Mouse (Mus musculus) brain, embryonic 14.5 days (tissue): ENCODE data around the gene Pid1. TPM values are rescaled to one million over a fixed set of nuclear protein-coding genes. Genes with fewer than 3 reads are reported as not detected.
"Not testable (repeated sequence)": the region's sequence is repeated elsewhere in the genome, so short reads cannot be mapped to it uniquely, and the experiment has no call there.

Experiments
- DNase-seq: peaks from one replicate; pipeline ENCODE4 v3.0.0-alpha.2; 2011; ENCODE audit warnings: low read depth
- CTCF ChIP-seq: fragments of 200-500 bp; IDR thresholded peaks from 2 replicates; pipeline ENCODE4 v1.5.1; 2012; ENCODE audit warnings: inconsistent platforms, mild to moderate bottlenecking, moderate library complexity, borderline replicate concordance; ENCODE audit not compliant: insufficient read depth, insufficient read length; ENCODE audit errors: extremely low read depth
- POLR2A ChIP-seq: fragments of 200-500 bp; IDR thresholded peaks from 2 replicates; pipeline ENCODE4 v1.6.1; 2012; ENCODE audit warnings: mild to moderate bottlenecking, inconsistent platforms, borderline replicate concordance; ENCODE audit not compliant: poor library complexity, insufficient read depth, insufficient read length, severe bottlenecking; ENCODE audit errors: extremely low read depth
- polyA plus RNA-seq: library from polyadenylated mRNA; depleted of rRNA; stranded (reverse); fragments of >200 nt; gene quantifications from 2 replicates; pipeline ENCODE4 v1.2.3, GENCODE M21; 2012

Gene Pid1
- polyA plus RNA-seq, 1 experiment = 49.9 TPM

DNA sequence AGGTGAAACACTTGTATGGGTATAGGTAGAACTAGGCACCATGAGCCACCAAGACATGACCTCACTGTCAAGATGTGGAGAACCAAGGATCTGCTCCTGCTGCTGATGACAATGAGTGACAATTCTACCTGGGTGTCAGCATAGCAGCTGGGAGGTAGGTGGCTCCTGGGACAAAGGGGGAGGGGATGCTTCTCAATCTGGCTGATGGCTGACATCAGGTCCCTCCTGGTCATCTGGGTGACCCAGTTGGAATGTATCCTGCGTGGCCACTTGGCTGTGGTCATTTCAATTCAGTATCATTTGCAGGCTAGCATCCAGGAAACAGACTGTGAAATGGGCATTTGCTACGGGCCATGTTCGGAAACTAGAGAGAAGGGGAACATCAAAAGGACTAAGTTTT, 16.9 kb upstream of the Pid1 start:
- no peak for TF ChIP-seq CTCF
- no peak for TF ChIP-seq POLR2A
- DNase-seq = no peak

DNA sequence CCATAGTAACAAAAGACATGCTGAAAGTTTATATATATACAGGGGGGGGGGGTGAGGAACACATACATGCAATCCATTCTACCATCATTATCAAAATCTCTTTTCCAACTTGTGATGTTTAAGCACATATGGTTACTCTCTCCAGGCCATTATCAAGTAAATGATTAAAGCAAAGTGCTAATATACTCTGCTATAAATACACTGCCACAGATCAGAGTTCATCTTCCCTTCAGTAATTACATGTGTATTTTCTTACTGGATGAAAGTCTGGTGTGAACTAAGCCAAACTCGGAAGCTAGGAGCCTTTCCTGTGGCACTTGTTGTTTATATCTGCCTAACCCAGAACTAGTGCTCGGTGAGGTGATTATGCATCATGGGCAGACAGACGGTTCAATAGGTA, 3.8 kb upstream of the Pid1 start:
- no peak for DNase-seq
- TF ChIP-seq CTCF = no peak
- TF ChIP-seq POLR2A = no peak

DNA sequence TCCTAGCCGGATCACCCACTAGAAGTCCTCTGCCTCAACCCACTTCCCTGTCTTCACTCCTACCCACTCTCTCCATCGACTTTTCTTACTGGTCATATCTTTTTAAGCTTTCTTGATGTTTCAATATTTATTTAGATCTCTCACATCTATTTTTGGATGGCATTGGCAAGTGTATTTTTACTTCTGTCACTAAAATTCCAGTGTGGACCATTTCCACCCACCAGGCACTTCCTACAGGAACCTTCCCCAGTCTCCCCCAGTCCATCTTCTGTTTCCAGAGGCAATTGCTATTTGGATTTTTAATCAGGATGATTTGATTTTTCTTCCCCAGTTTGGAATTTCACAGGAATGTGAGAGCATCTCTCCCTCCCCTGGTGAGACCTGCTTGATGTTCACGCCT, 2.6 kb upstream of the Pid1 start:
- no peak for TF ChIP-seq CTCF
- no peak for TF ChIP-seq POLR2A
- DNase-seq = no peak

DNA sequence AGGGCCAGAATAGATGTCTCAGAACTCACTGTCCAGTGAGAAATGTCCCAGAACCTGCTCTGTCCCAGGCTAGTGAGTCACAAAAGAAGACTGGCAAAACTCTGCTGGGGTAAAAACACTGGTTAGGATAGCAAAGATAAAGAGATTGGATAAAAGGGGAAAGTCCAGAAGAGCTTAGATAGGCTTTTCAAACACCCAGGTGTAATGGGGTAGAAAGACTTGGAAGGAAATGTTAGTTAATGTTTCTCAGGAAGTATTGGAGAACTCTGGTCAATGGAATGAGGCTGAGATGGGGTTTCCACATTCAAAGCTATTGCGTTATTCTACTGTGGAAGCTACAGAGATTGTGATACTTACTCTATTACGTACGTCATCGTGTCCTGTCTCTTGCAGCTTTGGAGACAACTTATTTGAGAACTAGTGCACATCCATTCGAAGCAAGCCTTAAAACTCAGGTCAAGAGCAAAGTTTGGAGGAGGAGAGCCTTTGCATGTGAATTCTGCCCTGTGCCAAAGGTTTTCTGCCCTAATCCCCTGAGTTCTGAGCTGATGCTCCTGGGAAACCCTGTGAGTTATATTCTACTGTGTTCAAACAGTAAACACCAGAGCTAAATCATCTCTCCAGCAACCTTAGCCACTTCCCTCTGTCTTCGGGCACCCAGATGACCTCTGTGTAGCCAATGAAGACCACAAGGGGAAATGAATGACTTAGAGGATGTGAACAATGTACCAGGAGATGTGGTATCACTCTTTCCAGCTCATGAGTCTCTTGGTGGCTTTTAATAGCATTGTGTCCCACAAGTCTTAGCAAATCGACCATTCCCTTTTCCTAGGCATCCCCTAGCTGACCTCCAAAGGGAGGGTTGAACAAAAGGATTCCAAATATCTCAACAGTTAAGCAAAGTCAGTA, 1.0 kb downstream of the Pid1 start:
- TF ChIP-seq CTCF = no peak
- TF ChIP-seq POLR2A = no peak
- no peak for DNase-seq

DNA sequence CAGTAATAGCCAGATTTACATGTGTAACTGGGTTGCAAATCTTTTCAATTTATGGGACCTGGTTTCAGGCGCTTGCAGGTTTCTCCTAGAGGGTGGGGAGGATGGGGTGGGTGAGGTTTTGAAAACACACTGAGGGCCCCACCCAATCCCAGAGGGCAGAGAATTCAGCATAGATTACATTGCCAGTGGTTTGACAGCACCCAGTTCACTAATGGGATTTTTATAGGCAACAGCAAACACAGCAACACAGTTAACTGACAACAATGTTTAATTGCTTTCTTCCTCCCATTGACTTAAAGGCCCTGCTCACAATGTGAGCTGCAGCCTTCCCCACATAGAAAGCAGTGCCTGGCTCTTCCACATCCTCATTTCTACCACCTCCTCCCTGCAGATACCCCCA, 1.8 kb downstream of the Pid1 start:
- TF ChIP-seq CTCF (no peak), POLR2A (no peak)
- DNase-seq = no peak

DNA sequence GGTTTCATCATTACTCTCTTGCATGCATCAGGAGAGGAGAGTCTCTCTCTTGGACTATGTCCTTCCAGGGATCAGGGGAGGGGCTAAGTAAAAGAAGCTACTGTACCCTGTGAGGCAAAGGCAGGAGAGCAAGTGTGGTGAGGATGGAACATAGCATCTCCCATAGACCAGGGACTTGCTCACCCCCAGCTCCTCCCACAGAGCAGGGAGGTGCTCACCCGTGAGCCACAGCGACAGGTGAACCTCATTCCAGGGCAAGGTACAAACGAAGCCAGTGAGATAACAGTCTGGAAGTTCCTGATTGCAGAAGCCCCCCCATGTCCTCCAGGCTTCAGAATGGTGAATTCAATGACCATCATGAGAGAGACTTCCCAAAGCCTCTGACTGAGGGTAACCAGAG, 2.6 kb downstream of the Pid1 start:
- no peak for DNase-seq
- TF ChIP-seq CTCF (no peak), POLR2A (no peak)

DNA sequence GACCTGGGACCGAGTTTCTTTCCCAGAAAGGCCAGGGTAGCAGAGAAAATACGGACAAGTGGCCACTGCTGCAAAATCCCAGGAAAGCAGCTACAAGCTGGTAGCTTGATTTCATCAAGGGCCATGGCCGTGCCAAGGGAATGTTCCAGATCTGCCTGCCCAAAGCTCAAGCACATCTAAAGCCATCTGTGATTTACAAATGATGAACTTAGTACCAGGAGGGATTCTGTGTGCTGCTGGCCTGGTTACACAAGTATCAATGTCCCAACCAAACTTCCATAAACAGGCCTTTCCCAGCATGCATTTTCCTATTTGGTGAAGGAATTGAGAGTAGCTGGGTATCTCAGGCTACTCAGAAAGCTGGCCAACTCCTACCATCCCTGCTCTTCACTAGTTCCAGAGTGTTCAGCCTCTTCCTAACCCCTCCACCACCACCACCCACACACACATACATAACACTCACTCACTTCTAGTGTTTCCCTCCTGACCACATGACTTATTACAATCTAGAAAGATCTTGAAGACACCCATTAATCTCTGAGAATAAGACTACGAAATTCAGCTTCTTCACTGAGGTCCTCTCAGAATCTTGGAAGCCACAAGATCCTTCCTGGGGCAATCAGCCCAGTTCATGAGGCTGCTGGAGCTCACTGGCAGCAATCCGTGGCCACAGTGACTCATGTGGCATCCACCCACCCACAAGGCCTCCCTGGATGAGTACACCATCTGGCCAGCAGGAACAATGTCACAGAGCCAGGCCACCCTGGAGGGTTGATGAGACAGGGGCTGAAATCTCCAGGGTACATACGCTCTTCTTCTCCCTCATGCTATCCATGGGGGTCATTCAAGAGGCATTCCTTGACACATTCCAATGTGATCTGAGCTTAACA, 4.1 kb downstream of the Pid1 start:
- no peak for DNase-seq
- TF ChIP-seq POLR2A = no peak
- no peak for TF ChIP-seq CTCF

DNA sequence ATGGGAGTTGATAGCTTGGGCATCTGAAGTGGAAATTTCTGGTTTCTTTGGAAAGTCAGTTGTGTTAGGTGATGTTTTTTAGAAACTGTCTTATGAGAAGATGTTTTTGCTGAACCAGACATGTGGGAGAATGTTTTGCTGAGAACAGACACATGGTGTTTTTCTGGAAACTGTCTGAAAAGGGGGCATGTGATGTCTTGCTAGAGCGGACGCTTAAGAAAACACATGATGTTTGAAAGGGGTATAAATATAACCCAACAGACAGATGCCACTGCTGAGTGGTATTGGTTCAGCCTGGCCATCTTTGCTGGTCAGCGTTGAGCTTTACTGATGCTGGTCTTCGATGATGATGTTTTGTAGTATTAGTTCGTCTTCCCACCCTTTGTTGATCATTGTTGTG, 6.8 kb downstream of the Pid1 start:
- no peak for TF ChIP-seq CTCF
- TF ChIP-seq POLR2A = no peak
- DNase-seq = no peak

DNA sequence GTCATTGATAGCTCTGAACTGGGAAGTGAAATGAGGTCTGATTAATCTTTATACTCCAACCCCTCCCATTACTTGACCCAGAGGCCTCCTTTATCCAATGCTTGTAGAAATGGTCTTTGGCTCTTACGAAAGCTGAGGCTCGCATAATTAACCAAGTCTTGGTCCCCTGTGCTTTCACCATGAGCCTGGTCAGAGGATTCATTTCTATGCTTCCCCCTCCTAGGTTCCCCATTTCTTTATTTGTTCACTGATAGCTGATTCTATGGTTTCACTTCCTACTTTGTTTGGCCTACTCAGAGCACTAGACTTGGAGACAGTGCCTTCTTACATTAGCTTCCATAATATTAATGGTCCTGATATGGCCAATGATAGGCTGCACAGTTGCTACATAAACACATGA, 13.7 kb downstream of the Pid1 start:
- no peak for DNase-seq
- TF ChIP-seq CTCF = no peak
- no peak for TF ChIP-seq POLR2A

DNA sequence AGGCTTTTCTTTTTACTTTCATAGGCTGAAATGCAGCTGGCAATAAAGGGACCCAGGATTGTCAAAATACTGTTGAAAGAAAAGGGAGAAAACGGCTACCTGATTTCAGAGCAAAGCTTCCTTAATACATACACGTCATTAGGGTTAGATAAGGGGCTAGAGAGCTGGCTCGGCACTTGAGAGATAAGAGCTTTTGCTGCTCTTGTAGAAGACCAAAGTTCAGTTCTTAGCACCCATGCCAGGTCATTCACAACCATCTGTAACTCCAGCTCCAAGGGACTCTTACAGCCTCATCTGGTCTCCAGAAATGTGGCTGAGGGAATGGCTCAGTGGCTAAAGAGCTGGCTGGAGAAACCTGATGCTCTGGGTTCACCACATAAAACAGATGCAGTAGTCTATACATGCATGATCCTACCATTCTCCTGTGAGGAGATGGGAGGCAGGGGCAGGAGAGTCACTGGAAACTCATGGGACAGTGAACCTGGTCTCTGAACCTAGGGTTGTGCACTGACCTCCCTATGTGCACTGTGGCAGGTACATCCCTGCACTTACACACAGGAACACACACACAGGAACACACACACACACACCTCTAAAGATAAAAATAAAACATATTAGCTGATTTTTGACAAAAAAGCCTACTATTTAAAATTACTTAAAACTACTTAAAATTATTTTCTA, 16.0 kb downstream of the Pid1 start:
- DNase-seq = no peak
- no peak for TF ChIP-seq CTCF
- TF ChIP-seq POLR2A = no peak

DNA sequence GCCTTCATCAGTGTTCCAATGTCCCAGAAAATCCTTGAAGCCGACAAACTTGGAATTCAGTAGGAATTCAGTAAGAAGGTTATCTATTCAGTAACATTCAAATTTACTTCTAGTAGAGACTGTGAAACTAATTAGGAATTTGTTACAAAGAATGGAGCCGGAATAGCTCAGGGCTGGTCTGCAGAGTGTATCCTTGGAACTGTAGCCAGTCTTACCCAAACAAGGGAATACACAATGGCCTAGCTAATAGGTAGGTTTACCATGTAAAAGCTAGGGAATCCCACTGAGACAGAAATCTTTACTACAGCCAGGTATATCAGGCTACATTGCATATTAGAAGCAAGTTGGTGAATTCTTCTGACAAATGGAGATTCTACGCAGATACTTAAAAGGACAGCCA, 31.2 kb downstream of the Pid1 start:
- DNase-seq = peak; percentile 33

DNA sequence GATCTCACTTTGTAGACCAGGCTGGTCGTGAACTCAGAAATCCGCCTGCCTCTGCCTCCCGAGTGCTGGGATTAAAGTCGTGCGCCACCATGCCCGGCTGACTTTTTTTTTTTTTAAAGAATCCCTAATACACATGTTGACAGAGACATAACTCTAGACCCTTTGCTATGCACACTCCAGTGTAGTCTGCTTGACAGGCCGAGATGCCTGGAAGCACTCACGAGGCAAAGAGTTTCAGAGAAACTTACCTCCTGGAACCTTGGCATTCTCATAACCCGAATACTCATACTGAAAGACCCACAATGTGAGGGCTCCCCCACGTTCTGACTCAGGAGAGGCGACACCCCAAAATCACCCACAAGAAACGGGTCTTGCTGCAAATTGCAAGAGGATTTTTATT, 32.1 kb downstream of the Pid1 start:
- DNase-seq = not testable (repeated sequence)
